Mouse (Mus musculus) kidney, adult 18-20 months (tissue): ENCODE measurements around the gene Chrm3.

Experiments
- DNase-seq: peaks from one replicate; pipeline ENCODE4 v3.0.0; 2021

Gene Chrm3

GRCm38 (mm10) chr13:10066829-10067618, 293.6 kb downstream of the Chrm3 start:
- DNase-seq: no peak

- no peak for DNase-seq
Measured at GRCm38 (mm10) chr13:10065776-10066175, 294.9 kb downstream of the Chrm3 start.

GRCm38 (mm10) chr13:10062681-10063080, 298.0 kb downstream of the Chrm3 start:
- peak; percentile 8 for DNase-seq

- DNase-seq: no peak
Measured at GRCm38 (mm10) chr13:10058993-10059392, 301.7 kb downstream of the Chrm3 start.

- DNase-seq: no peak
Measured at GRCm38 (mm10) chr13:10057644-10058198, 302.9 kb downstream of the Chrm3 start.

- DNase-seq: no peak
Measured at GRCm38 (mm10) chr13:10054086-10054485, 306.6 kb downstream of the Chrm3 start.

GRCm38 (mm10) chr13:10053301-10053889, 307.3 kb downstream of the Chrm3 start:
- no peak for DNase-seq

GRCm38 (mm10) chr13:10045651-10046350, 314.8 kb downstream of the Chrm3 start:
- DNase-seq: peak; percentile 6

- peak; percentile 9 for DNase-seq
Measured at GRCm38 (mm10) chr13:10044084-10044483, 316.6 kb downstream of the Chrm3 start.

GRCm38 (mm10) chr13:10033570-10034399, 326.9 kb downstream of the Chrm3 start:
- DNase-seq: no peak

- no peak for DNase-seq
Measured at GRCm38 (mm10) chr13:10031547-10031946, 329.1 kb downstream of the Chrm3 start.

- DNase-seq: no peak
Measured at GRCm38 (mm10) chr13:10029944-10030343, 330.7 kb downstream of the Chrm3 start.

GRCm38 (mm10) chr13:10025134-10025533, 335.5 kb downstream of the Chrm3 start:
- DNase-seq: no peak

GRCm38 (mm10) chr13:10023112-10023511, 337.5 kb downstream of the Chrm3 start:
- DNase-seq: no peak

GRCm38 (mm10) chr13:10019252-10019651, 341.4 kb downstream of the Chrm3 start:
- DNase-seq: no peak

GRCm38 (mm10) chr13:10002916-10003315, 357.7 kb downstream of the Chrm3 start:
- DNase-seq: no peak

- no peak for DNase-seq
Measured at GRCm38 (mm10) chr13:9997664-9998328, 362.9 kb downstream of the Chrm3 start.

- no peak for DNase-seq
Measured at GRCm38 (mm10) chr13:9995852-9996251, 364.8 kb downstream of the Chrm3 start.

GRCm38 (mm10) chr13:9993571-9993970, 367.1 kb downstream of the Chrm3 start:
- no peak for DNase-seq

- DNase-seq: no peak
Measured at GRCm38 (mm10) chr13:9992640-9993039, 368.0 kb downstream of the Chrm3 start.

- DNase-seq: no peak
Measured at GRCm38 (mm10) chr13:9985648-9986047, 375.0 kb downstream of the Chrm3 start.

- DNase-seq: no peak
Measured at GRCm38 (mm10) chr13:9983293-9983692, 377.4 kb downstream of the Chrm3 start.
